Mouse (Mus musculus) spleen, adult 2 months (tissue): Measurements from ENCODE around the gene Negr1. TPM values are rescaled to one million over a fixed set of nuclear protein-coding genes. Genes with fewer than 3 reads are reported as not detected.

Experiments
- DNase-seq, 2 experiments: peaks; one replicate each; pipeline versions ENCODE4 v3.0.0 to v3.0.0-alpha.2; 2012 to 2021; ENCODE audit warnings: low spot score in 2 of 2, low read depth in 1 of 2
- H3K27ac ChIP-seq: fragments of 200-500 bp; 2 replicates; pipeline ENCODE4 v1.5.1; 2012; ENCODE audit warnings: low read length, inconsistent platforms; ENCODE audit not compliant: insufficient read depth
- H3K27me3 ChIP-seq: fragments of 200-500 bp; 2 replicates; pipeline ENCODE4 v1.6.1; 2012; ENCODE audit warnings: mild to moderate bottlenecking, moderate library complexity, low read length, inconsistent platforms; ENCODE audit not compliant: control insufficient read depth, insufficient read depth
- H3K36me3 ChIP-seq: fragments of 200-500 bp; 2 replicates; pipeline ENCODE4 v1.6.1; 2012; ENCODE audit warnings: mild to moderate bottlenecking, low read length, inconsistent platforms; ENCODE audit not compliant: control insufficient read depth, insufficient read depth
- H3K4me1 ChIP-seq: fragments of 200-500 bp; 2 replicates; pipeline ENCODE4 v1.6.1; 2011; ENCODE audit warnings: inconsistent platforms; ENCODE audit not compliant: control insufficient read depth, insufficient read depth, insufficient read length
- H3K4me3 ChIP-seq: fragments of 200-500 bp; 2 replicates; pipeline ENCODE4 v1.5.1; 2011; ENCODE audit warnings: mild to moderate bottlenecking, inconsistent platforms; ENCODE audit not compliant: insufficient read depth, insufficient read length; ENCODE audit errors: extremely low read depth
- CTCF ChIP-seq: fragments of 200-500 bp; IDR thresholded peaks from 2 replicates; pipeline ENCODE4 v1.5.1; 2011; ENCODE audit warnings: mild to moderate bottlenecking, inconsistent platforms; ENCODE audit not compliant: insufficient read depth, insufficient read length, insufficient replicate concordance; ENCODE audit errors: extremely low read depth
- POLR2A ChIP-seq: fragments of 200-500 bp; IDR thresholded peaks from 2 replicates; pipeline ENCODE4 v1.6.1; 2011; ENCODE audit warnings: low read depth, low read length, inconsistent platforms
- WGBS: fragments of 180-500 bp; shearing (Covaris S2); methylation state at CpG from one replicate; pipeline ENCODE4 v1.1.7; 2018; 5-methylcytosine and 5-hydroxymethylcytosine counted together
- polyA plus RNA-seq: library from polyadenylated mRNA; depleted of rRNA; stranded (reverse); fragments of >200 nt; gene quantifications from 2 replicates; pipeline ENCODE4 v1.2.3, GENCODE M21; 2012

Negr1 gene
- polyA plus RNA-seq, 1 experiment = 0.05 TPM

GRCm38 (mm10) chr3:156882129-156882528 lies 320.5 kb downstream of the Negr1 start:
- 70% methylated on average over 3 of the region's 3 CpGs for WGBS
- no peak for DNase-seq
- Histone ChIP-seq H3K27ac (no peak overlapping the region), H3K4me1 (no peaks in the 10 kb centered on the region), H3K27me3 (no peaks in the 10 kb centered on the region), H3K36me3 (no peaks in the 10 kb centered on the region), H3K4me3 (no peak overlapping the region)
- TF ChIP-seq POLR2A = no peak
- no peak for TF ChIP-seq CTCF

- H3K4me3 ChIP-seq = no peak overlapping the region
- no peaks in the 10 kb centered on the region for H3K4me1 ChIP-seq
- H3K27me3 ChIP-seq = no peaks in the 10 kb centered on the region
- no peaks in the 10 kb centered on the region for H3K36me3 ChIP-seq
- H3K27ac ChIP-seq = no peak overlapping the region
- no peak for DNase-seq
- WGBS = 81% methylated on average over 1 of the region's 1 CpGs
- TF ChIP-seq CTCF (no peak), POLR2A (no peak)
Observed at GRCm38 (mm10) chr3:156883873-156884272, 322.3 kb downstream of the Negr1 start.

- H3K4me1 ChIP-seq = no peaks in the 10 kb centered on the region
- no peak overlapping the region for H3K4me3 ChIP-seq
- no peak for DNase-seq
- 77% methylated on average over 1 of the region's 1 CpGs for WGBS
- no peaks in the 10 kb centered on the region for H3K36me3 ChIP-seq
- H3K27me3 ChIP-seq = no peaks in the 10 kb centered on the region
- no peak overlapping the region for H3K27ac ChIP-seq
- no peak for TF ChIP-seq CTCF
- no peak for TF ChIP-seq POLR2A
Observed at GRCm38 (mm10) chr3:156885689-156886088, 324.1 kb downstream of the Negr1 start.

GRCm38 (mm10) chr3:156886915-156887314 lies 325.3 kb downstream of the Negr1 start:
- DNase-seq = no peak
- H3K36me3 ChIP-seq = no peaks in the 10 kb centered on the region
- H3K27ac ChIP-seq = no peak overlapping the region
- WGBS = 87% methylated on average over 3 of the region's 3 CpGs
- no peaks in the 10 kb centered on the region for H3K27me3 ChIP-seq
- H3K4me3 ChIP-seq = no peak overlapping the region
- no peak for TF ChIP-seq CTCF
- TF ChIP-seq POLR2A = no peak
- no peaks in the 10 kb centered on the region for H3K4me1 ChIP-seq

GRCm38 (mm10) chr3:156890986-156891385 lies 329.4 kb downstream of the Negr1 start:
- TF ChIP-seq CTCF (no peak), POLR2A (no peak)
- 70% methylated on average over 4 of the region's 4 CpGs for WGBS
- no peak for DNase-seq
- Histone ChIP-seq H3K4me3 (no peak overlapping the region), H3K27ac (no peak overlapping the region), H3K4me1 (no peaks in the 10 kb centered on the region), H3K27me3 (no peaks in the 10 kb centered on the region), H3K36me3 (no peaks in the 10 kb centered on the region)

- Histone ChIP-seq H3K4me1 (no peaks in the 10 kb centered on the region), H3K27me3 (no peaks in the 10 kb centered on the region), H3K36me3 (no peaks in the 10 kb centered on the region), H3K4me3 (no peak overlapping the region), H3K27ac (no peak overlapping the region)
- WGBS = 78% methylated on average over 4 of the region's 4 CpGs
- no peak for TF ChIP-seq CTCF
- no peak for TF ChIP-seq POLR2A
- no peak for DNase-seq
Observed at GRCm38 (mm10) chr3:156895322-156895721, 333.7 kb downstream of the Negr1 start.

- TF ChIP-seq POLR2A = no peak
- TF ChIP-seq CTCF = no peak
- Histone ChIP-seq H3K36me3 (no peaks in the 10 kb centered on the region), H3K4me1 (no peaks in the 10 kb centered on the region), H3K4me3 (no peak overlapping the region), H3K27ac (no peak overlapping the region), H3K27me3 (no peaks in the 10 kb centered on the region)
- no peak for DNase-seq
- WGBS = 86% methylated on average over 4 of the region's 4 CpGs
Observed at GRCm38 (mm10) chr3:156896106-156896505, 334.5 kb downstream of the Negr1 start.

GRCm38 (mm10) chr3:156896552-156896951 lies 335.0 kb downstream of the Negr1 start:
- no peaks in the 10 kb centered on the region for H3K36me3 ChIP-seq
- no peaks in the 10 kb centered on the region for H3K4me1 ChIP-seq
- no peak overlapping the region for H3K4me3 ChIP-seq
- 85% methylated on average over 1 of the region's 1 CpGs for WGBS
- H3K27ac ChIP-seq = no peak overlapping the region
- TF ChIP-seq POLR2A (no peak), CTCF (no peak)
- no peaks in the 10 kb centered on the region for H3K27me3 ChIP-seq
- no peak for DNase-seq
